Comparison of ENCODE assay signal across 27 mouse cellular contexts in genomic region chr10:95281996-95282395, GRCm38 (mm10). TPM values are rescaled to one million over a fixed set of nuclear protein-coding genes. Genes with fewer than 3 reads are reported as not detected.
DNase-seq lines count a peak whose midpoint lies in the region; ATAC-seq and TF ChIP-seq lines count a peak whose summit lies in the region.
"Had no signal": no experiment of that assay in that cellular context is flagged by ENCODE, and none has a peak within 500 bp of the region (broad histone marks: within the 10 kb centered on the region; RNA-seq: fewer than 3 reads in every experiment).

No protein-coding gene starts in this region.

- TF ChIP-seq EP300 in stomach, postnatal 0 days (optimal IDR thresholded peaks at IDR 0.05) = no peak

- 0 out of 2 replicates have a peak overlapping the region, but pooled peaks have one; percentile 10 for H3K27ac ChIP-seq in embryonic facial prominence, embryonic 10.5 days (replicated peaks)
- H3K27ac ChIP-seq in stomach, postnatal 0 days (replicated peaks) = 0 out of 2 replicates have a peak overlapping the region, but pooled peaks have one; percentile 24
- H3K27ac ChIP-seq: embryonic facial prominence, embryonic 12.5 days; embryonic facial prominence, embryonic 15.5 days; forebrain, embryonic 12.5 days; forebrain, embryonic 15.5 days; heart, embryonic 15.5 days; hindbrain, embryonic 14.5 days; hindbrain, postnatal 0 days had no signal

- TF ChIP-seq CTCF in stomach, postnatal 0 days (IDR thresholded peaks at IDR 0.05; ENCODE audit: low read depth) = no peak

- intact Hi-C loops in heart, postnatal 36 days (cut with DNase I) = no loop called here

- no peaks in the 10 kb centered on the region for H3K9me3 ChIP-seq in embryonic facial prominence, embryonic 10.5 days
- H3K9me3 ChIP-seq in stomach, postnatal 0 days (ENCODE audit: control insufficient read depth, low read length) = no peaks in the 10 kb centered on the region
- H3K9me3 ChIP-seq: embryonic facial prominence, embryonic 12.5 days; embryonic facial prominence, embryonic 15.5 days; forebrain, embryonic 12.5 days; forebrain, embryonic 15.5 days; heart, embryonic 12.5 days; heart, embryonic 15.5 days had no signal

- H3K4me2 ChIP-seq in stomach, postnatal 0 days (replicated peaks; ENCODE audit: low read depth) = no peak overlapping the region
- H3K4me2 ChIP-seq: embryonic facial prominence, embryonic 12.5 days; embryonic facial prominence, embryonic 15.5 days; forebrain, embryonic 12.5 days; forebrain, embryonic 15.5 days; heart, embryonic 12.5 days; heart, embryonic 15.5 days; hindbrain, embryonic 14.5 days had no signal

- peak; percentile 42 for ATAC-seq in stomach, postnatal 0 days (ENCODE audit: low FRiP score, low TSS enrichment)
- ATAC-seq: activated CD4-positive, CD25-positive, alpha-beta regulatory T cell, adult 4 months; forebrain, embryonic 15.5 days; hindbrain, postnatal 0 days had no signal

- no peak overlapping the region for H3K4me3 ChIP-seq in embryonic facial prominence, embryonic 10.5 days
- H3K4me3 ChIP-seq in stomach, postnatal 0 days (ENCODE audit: low read depth, low read length) = no peak overlapping the region
- H3K4me3 ChIP-seq: embryonic facial prominence, embryonic 12.5 days; embryonic facial prominence, embryonic 15.5 days; forebrain, embryonic 12.5 days; forebrain, embryonic 15.5 days; heart, embryonic 12.5 days; heart, embryonic 15.5 days had no signal

- no peak overlapping the region for H3K9ac ChIP-seq in stomach, postnatal 0 days (ENCODE audit: low read length)
- H3K9ac ChIP-seq: embryonic facial prominence, embryonic 12.5 days; embryonic facial prominence, embryonic 15.5 days; forebrain, embryonic 12.5 days; forebrain, embryonic 15.5 days; heart, embryonic 12.5 days; heart, embryonic 15.5 days; hindbrain, embryonic 14.5 days had no signal

- peaks cover 9% of the 10 kb centered on the region; the same call in 1 of the 2 replicates for H3K4me1 ChIP-seq in embryonic facial prominence, embryonic 10.5 days
- no peaks in the 10 kb centered on the region for H3K4me1 ChIP-seq in stomach, postnatal 0 days (replicated peaks; ENCODE audit: control insufficient read depth, insufficient read depth)
- H3K4me1 ChIP-seq: embryonic facial prominence, embryonic 12.5 days; forebrain, embryonic 12.5 days had no signal

- WGBS in embryonic facial prominence, embryonic 10.5 days = 85% methylated on average over 3 of the region's 3 CpGs
- WGBS in stomach, postnatal 0 days = 85% methylated on average over 3 of the region's 3 CpGs

- H3K36me3 ChIP-seq in embryonic facial prominence, embryonic 10.5 days (replicated peaks) = no peaks in the 10 kb centered on the region
- H3K36me3 ChIP-seq in stomach, postnatal 0 days (ENCODE audit: control insufficient read depth, insufficient read depth, low read length) = no peaks in the 10 kb centered on the region
- H3K36me3 ChIP-seq: embryonic facial prominence, embryonic 12.5 days; embryonic facial prominence, embryonic 15.5 days; forebrain, embryonic 12.5 days; forebrain, embryonic 15.5 days; heart, embryonic 12.5 days; heart, embryonic 15.5 days had no signal

- peak; percentile 63 for DNase-seq in heart, adult 11 months
- DNase-seq in heart, postnatal 36 days = no peak
- peak; percentile 51 for DNase-seq in kidney, adult 9 months
- no peak for DNase-seq in kidney, postnatal 25 days
- no peak for DNase-seq in embryonic facial prominence, embryonic 10.5 days (ENCODE audit: low spot score)
- DNase-seq in stomach, postnatal 0 days (ENCODE audit: low spot score) = no peak
- no peak for DNase-seq in cerebellum, postnatal 4 days (ENCODE audit: low spot score in 2 of 2)
- DNase-seq: adrenal gland, adult 8-10 months; adrenal gland, postnatal 25 days; cerebellum, adult 11-12 months; cerebellum, adult 8-10 months; cerebellum, postnatal 10 days; cerebellum, postnatal 36 days; gastrocnemius, postnatal 10 days; gastrocnemius, postnatal 36 days; heart, adult 18-20 months; heart, postnatal 10 days; heart, postnatal 4 days had no signal

- no peaks in the 10 kb centered on the region for H3K27me3 ChIP-seq in embryonic facial prominence, embryonic 10.5 days (replicated peaks; ENCODE audit: low read depth, poor library complexity, severe bottlenecking)
- H3K27me3 ChIP-seq in stomach, postnatal 0 days (ENCODE audit: control insufficient read depth, insufficient read depth, low read length) = no peaks in the 10 kb centered on the region
- H3K27me3 ChIP-seq: embryonic facial prominence, embryonic 12.5 days; embryonic facial prominence, embryonic 15.5 days; forebrain, embryonic 12.5 days; forebrain, embryonic 15.5 days; heart, embryonic 12.5 days; heart, embryonic 15.5 days had no signal

RNA-seq across cellular contexts. Expression of gene Cradd, which starts 41.9 kb away (rescaled TPM):
- 10 to 100 TPM in 1 of 2 experiments, 1 to 10 TPM in 1; 8.8 to 12.5 TPM for total RNA-seq in heart, postnatal 36 days (2021)
- polyA plus RNA-seq in embryonic facial prominence, embryonic 10.5 days (2016; fragmentation: Nextera tagmentation; extraction: Ambion mirVana) = 12.3 and 13.5 TPM in 2 replicates
- polyA plus RNA-seq in stomach, postnatal 0 days (2015; fragmentation: Nextera tagmentation; extraction: Ambion mirVana) = 9.8 and 12.5 TPM in 2 replicates

Comparison
In these comparisons a context has a peak if more than half of its experiments do, and no peak if none do; other contexts are left out.
1. DNase-seq: peak in heart, adult 11 months (single experiment) and kidney, adult 9 months (single experiment); none in heart, postnatal 36 days (0 of 2), kidney, postnatal 25 days (0 of 2), embryonic facial prominence, embryonic 10.5 days (single experiment), stomach, postnatal 0 days (single experiment) and cerebellum, postnatal 4 days (0 of 2).